ENCODE assay signal across 9 mouse cellular contexts in genomic region chr13:43498849-43499248, GRCm38 (mm10). TPM values are rescaled to one million over a fixed set of nuclear protein-coding genes. Genes with fewer than 3 reads are reported as not detected.
DNase-seq lines count a peak whose midpoint lies in the region; ATAC-seq lines count a peak whose summit lies in the region.
"Had no signal": no experiment of that assay in that cellular context is flagged by ENCODE, and none has a peak within 500 bp of the region (broad histone marks: within the 10 kb centered on the region; RNA-seq: fewer than 3 reads in every experiment).

No protein-coding gene starts in this region.

- DNase-seq in cerebellum, adult 11 months = no peak
- DNase-seq in layer of hippocampus, adult 11-12 months (ENCODE audit: low spot score) = peak; percentile 61
- no peak for DNase-seq in layer of hippocampus, postnatal 14 days (ENCODE audit: low spot score in 2 of 2)
- DNase-seq in kidney, postnatal 10 days = peak; percentile 37
- DNase-seq in right cerebral cortex, postnatal 14 days = peak; percentile 50
- DNase-seq in urinary bladder, adult 2 months (ENCODE audit: low spot score) = no peak
- no peak for DNase-seq in spleen, adult 12 weeks (ENCODE audit: low spot score)
- DNase-seq: thymus, adult 2 months had no signal

- ATAC-seq in cerebellum, adult (ENCODE audit: insufficient number of reproducible peaks, low FRiP score, low TSS enrichment) = peak; percentile 3; the same call in 1 of the 2 replicates

RNA-seq across cellular contexts. Expression of gene Ranbp9, which starts 17.8 kb away (rescaled TPM):
- 10 to 100 TPM; 79.4 to 82.4 TPM for total RNA-seq in layer of hippocampus, postnatal 14 days (2021)
- polyA plus RNA-seq in urinary bladder, adult 2 months (2012; rRNA removed) = 32.7 and 36.6 TPM in 2 replicates

Comparison
In these comparisons a context has a peak if more than half of its experiments do, and no peak if none do; other contexts are left out.
1. DNase-seq: peak in layer of hippocampus, adult 11-12 months (single experiment), kidney, postnatal 10 days (single experiment) and right cerebral cortex, postnatal 14 days (single experiment); none in cerebellum, adult 11 months (single experiment), layer of hippocampus, postnatal 14 days (0 of 2), urinary bladder, adult 2 months (single experiment) and spleen, adult 12 weeks (single experiment).